Mouse (Mus musculus) gastrocnemius, adult 8-10 months (tissue): Measurements from ENCODE around the gene Ipmk. TPM values are rescaled to one million over a fixed set of nuclear protein-coding genes. Genes with fewer than 3 reads are reported as not detected.

ENCODE experiments used
- total RNA-seq, 4 experiments: library from RNA; stranded (reverse); gene quantifications; 2 replicates each; pipeline ENCODE4 v1.2.4; 2022

Gene Ipmk
- total RNA-seq, 4 experiments from 2014 or later: 17.3 to 23.6 (median 18.5) TPM

Other genes starting within 250 kb of the Ipmk start
- 1 to 10 TPM; 4.5 to 8.1 (median 6.4) TPM for gene Bicc1, start 188.1 kb upstream of the Ipmk start, total RNA-seq
- 10 to 100 TPM; 46.6 to 55.8 (median 49.7) TPM for gene Tfam, start 109.5 kb upstream of the Ipmk start, total RNA-seq
- 100 to 1,000 TPM; 190 to 250 (median 197) TPM for gene Ube2d1, start 62.5 kb upstream of the Ipmk start, total RNA-seq
- 100 to 1,000 TPM; 235 to 275 (median 257) TPM for gene Cisd1, start 2.8 kb upstream of the Ipmk start, total RNA-seq